Mouse (Mus musculus): ENCODE data around the gene Usf1. TPM values are rescaled to one million over a fixed set of nuclear protein-coding genes. Genes with fewer than 3 reads are reported as not detected.

The Usf1 gene
- 101 and 108 TPM in 2 replicates for polyA plus RNA-seq (2014; fragmentation: Nextera tagmentation; extraction: Ambion mirVana)

DNA sequence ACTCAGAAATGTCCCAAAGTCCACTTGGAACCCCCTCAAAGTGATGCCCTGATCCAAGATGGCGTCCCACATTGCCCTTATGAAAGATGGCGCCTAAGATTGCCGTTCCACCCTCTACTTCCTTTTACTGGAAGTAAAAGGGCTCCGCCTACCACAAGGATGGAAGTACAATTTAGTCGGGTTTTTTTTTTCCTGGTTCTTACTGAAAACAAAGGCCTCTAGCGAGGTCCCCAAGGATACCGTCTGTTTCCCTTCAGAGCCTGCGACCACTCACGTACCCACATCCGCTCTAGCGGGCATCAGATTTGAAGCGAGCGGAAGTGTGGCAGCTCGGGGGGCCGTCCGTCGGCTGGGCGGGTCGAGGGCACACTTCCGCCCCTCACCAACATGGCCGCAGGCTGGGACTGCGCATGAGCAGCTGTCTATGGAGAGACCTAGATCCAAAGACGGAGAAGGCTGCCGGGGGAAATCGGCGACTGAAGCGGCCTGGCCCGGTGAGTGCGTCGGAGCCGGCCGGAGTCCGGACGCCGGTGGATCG, at the start of gene Usf1:
Usf1 (plus strand) TSS at position 367 of the 538 bp plus-strand sequence.
- Histone ChIP-seq H3K9ac (replicated peaks; ENCODE audit: low read length) (peak within 1 kb of the TSS; percentile 93), H3K4me1 (ENCODE audit: control insufficient read depth, insufficient read depth, low read length) (no peaks in the 10 kb centered on the region), H3K27ac (replicated peaks; ENCODE audit: low read depth, low read length) (peak within 1 kb of the TSS; percentile 79), H3K9me3 (replicated peaks; ENCODE audit: control insufficient read depth, low read length) (no peaks in the 10 kb centered on the region), H3K27me3 (ENCODE audit: control insufficient read depth, insufficient read depth, low read length) (no peaks in the 10 kb centered on the region), H3K4me3 (ENCODE audit: low read depth, low read length) (peak within 1 kb of the TSS; percentile 90), H3K4me2 (ENCODE audit: low read depth, low read length) (peak within 1 kb of the TSS; percentile 57), H3K36me3 (replicated peaks; ENCODE audit: control insufficient read depth, insufficient read depth, low read depth, low read length) (peaks cover 3% of the 10 kb centered on the region)
- WGBS, result under 1% methylated on average over 36 of the region's 36 CpGs
- peak; percentile 96 for DNase-seq (ENCODE audit: low spot score)
- peak; percentile 97 for ATAC-seq (replicated peaks; ENCODE audit: insufficient number of reproducible peaks, low FRiP score, low TSS enrichment, low read depth)

DNA sequence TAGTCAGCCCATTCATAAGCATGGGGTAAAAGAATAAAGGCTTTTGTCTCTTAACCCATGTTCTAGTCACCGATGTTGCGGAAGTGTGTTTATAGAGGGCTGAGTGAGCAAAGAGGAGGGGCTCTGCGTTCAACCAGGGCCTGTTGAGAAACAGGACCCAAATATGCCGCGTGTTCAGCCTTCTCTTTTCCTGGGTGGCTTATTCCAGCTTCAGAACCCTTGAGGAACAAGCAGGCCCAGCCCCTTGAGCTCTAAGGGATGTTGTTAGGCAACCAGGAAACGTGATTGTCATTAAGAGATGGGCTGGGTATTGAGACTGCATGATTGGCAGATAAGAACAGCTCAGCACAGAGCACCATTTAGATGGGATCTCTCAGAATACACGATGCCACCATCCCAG, 45.2 kb upstream of the Usf1 start:
- DNase-seq (ENCODE audit: low spot score), result no peak
- Histone ChIP-seq H3K27ac (replicated peaks; ENCODE audit: low read depth, low read length) (no peak overlapping the region), H3K9me3 (replicated peaks; ENCODE audit: control insufficient read depth, low read length) (no peaks in the 10 kb centered on the region), H3K4me3 (ENCODE audit: low read depth, low read length) (no peak overlapping the region), H3K36me3 (replicated peaks; ENCODE audit: control insufficient read depth, insufficient read depth, low read depth, low read length) (no peaks in the 10 kb centered on the region), H3K27me3 (ENCODE audit: control insufficient read depth, insufficient read depth, low read length) (no peaks in the 10 kb centered on the region; the same call in 1 of the 2 replicates), H3K4me2 (ENCODE audit: low read depth, low read length) (no peak overlapping the region), H3K9ac (replicated peaks; ENCODE audit: low read length) (no peak overlapping the region), H3K4me1 (ENCODE audit: control insufficient read depth, insufficient read depth, low read length) (no peaks in the 10 kb centered on the region)
- ATAC-seq (replicated peaks; ENCODE audit: insufficient number of reproducible peaks, low FRiP score, low TSS enrichment, low read depth), result no peak
- 66% methylated on average over 7 of the region's 7 CpGs for WGBS

- no peaks in the 10 kb centered on the region for H3K36me3 ChIP-seq (replicated peaks; ENCODE audit: control insufficient read depth, insufficient read depth, low read depth, low read length)
- WGBS, result 40% methylated on average over 20 of the region's 20 CpGs
- no peaks in the 10 kb centered on the region; the same call in 1 of the 2 replicates for H3K27me3 ChIP-seq (ENCODE audit: control insufficient read depth, insufficient read depth, low read length)
- no peaks in the 10 kb centered on the region for H3K9me3 ChIP-seq (replicated peaks; ENCODE audit: control insufficient read depth, low read length)
- no peak within 1 kb of the TSS for H3K27ac ChIP-seq (replicated peaks; ENCODE audit: low read depth, low read length)
- H3K4me3 ChIP-seq (ENCODE audit: low read depth, low read length), result no peak within 1 kb of the TSS
- DNase-seq (ENCODE audit: low spot score) (no peak), ATAC-seq (replicated peaks; ENCODE audit: insufficient number of reproducible peaks, low FRiP score, low TSS enrichment, low read depth) (no peak)
- H3K4me1 ChIP-seq (ENCODE audit: control insufficient read depth, insufficient read depth, low read length), result no peaks in the 10 kb centered on the region
- no peak within 1 kb of the TSS for H3K9ac ChIP-seq (replicated peaks; ENCODE audit: low read length)
- H3K4me2 ChIP-seq (ENCODE audit: low read depth, low read length), result no peak within 1 kb of the TSS; the same call in 1 of the 2 replicates
Measured at GRCm38 (mm10) chr1:171369845-171370556, 41.1 kb upstream of the Usf1 start, which contains the start of gene Nectin4. TSS of gene Nectin4 (plus strand) at chr1:171370099.

DNA sequence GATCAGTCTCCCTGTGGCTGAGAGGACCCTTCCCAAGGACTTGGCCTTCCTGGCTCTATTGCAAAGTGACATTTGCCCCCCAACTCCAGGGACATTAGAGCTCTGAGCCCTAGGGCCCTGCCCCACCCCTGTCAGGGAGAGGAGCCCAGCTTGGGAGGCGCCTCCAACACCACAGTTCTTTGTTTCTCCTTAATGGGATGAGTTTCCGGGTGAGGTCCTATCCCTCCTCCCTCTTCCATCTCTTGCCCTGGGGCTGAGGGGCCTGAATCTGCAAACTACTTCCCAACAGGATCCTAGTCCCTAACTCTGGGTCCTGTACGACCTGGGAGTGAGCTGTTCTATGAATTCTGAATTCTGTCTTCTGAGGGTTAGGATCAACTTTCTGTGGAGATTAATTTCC, 38.2 kb upstream of the Usf1 start:
- Histone ChIP-seq H3K4me3 (ENCODE audit: low read depth, low read length) (no peak overlapping the region), H3K27ac (replicated peaks; ENCODE audit: low read depth, low read length) (no peak overlapping the region), H3K4me2 (ENCODE audit: low read depth, low read length) (no peak overlapping the region), H3K4me1 (ENCODE audit: control insufficient read depth, insufficient read depth, low read length) (no peaks in the 10 kb centered on the region), H3K9me3 (replicated peaks; ENCODE audit: control insufficient read depth, low read length) (no peaks in the 10 kb centered on the region), H3K36me3 (replicated peaks; ENCODE audit: control insufficient read depth, insufficient read depth, low read depth, low read length) (no peaks in the 10 kb centered on the region), H3K27me3 (ENCODE audit: control insufficient read depth, insufficient read depth, low read length) (no peaks in the 10 kb centered on the region; the same call in 1 of the 2 replicates), H3K9ac (replicated peaks; ENCODE audit: low read length) (no peak overlapping the region)
- WGBS, result 25% methylated on average over 3 of the region's 3 CpGs
- DNase-seq (ENCODE audit: low spot score), result no peak
- no peak for ATAC-seq (replicated peaks; ENCODE audit: insufficient number of reproducible peaks, low FRiP score, low TSS enrichment, low read depth)

GRCm38 (mm10) chr1:171373946-171374345, 37.2 kb upstream of the Usf1 start:
- Histone ChIP-seq H3K27ac (replicated peaks; ENCODE audit: low read depth, low read length) (no peak overlapping the region), H3K4me2 (ENCODE audit: low read depth, low read length) (no peak overlapping the region), H3K9me3 (replicated peaks; ENCODE audit: control insufficient read depth, low read length) (no peaks in the 10 kb centered on the region), H3K9ac (replicated peaks; ENCODE audit: low read length) (no peak overlapping the region), H3K27me3 (ENCODE audit: control insufficient read depth, insufficient read depth, low read length) (no peaks in the 10 kb centered on the region; the same call in 1 of the 2 replicates), H3K4me1 (ENCODE audit: control insufficient read depth, insufficient read depth, low read length) (no peaks in the 10 kb centered on the region), H3K4me3 (ENCODE audit: low read depth, low read length) (no peak overlapping the region), H3K36me3 (replicated peaks; ENCODE audit: control insufficient read depth, insufficient read depth, low read depth, low read length) (no peaks in the 10 kb centered on the region)
- 0% methylated on average over 4 of the region's 4 CpGs for WGBS
- ATAC-seq (replicated peaks; ENCODE audit: insufficient number of reproducible peaks, low FRiP score, low TSS enrichment, low read depth) (no peak), DNase-seq (ENCODE audit: low spot score) (peak; percentile 40)

DNA sequence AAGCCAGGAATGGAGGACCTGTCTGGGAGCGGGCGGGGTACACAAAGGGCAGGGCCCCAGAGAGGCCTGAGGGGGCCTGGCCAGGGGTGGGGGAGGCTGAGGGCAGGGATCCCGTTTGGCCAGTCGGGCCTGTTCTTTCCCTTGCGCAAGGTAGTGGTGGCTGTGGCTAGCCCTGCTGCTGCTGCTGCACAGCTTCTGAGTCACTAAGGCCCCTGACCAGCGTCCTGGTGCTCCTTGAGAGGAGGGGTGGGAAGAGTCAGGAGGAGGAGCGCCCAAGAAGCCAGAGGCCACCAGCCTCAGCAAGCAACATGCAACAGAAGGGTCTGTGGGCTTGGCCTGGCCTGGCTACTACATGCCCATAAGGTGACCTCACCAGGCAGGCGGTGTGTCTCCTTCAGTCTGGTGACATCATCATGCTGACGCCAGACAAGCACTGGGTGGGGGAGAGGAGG, 35.4 kb upstream of the Usf1 start:
- Histone ChIP-seq H3K4me2 (ENCODE audit: low read depth, low read length) (no peak overlapping the region), H3K36me3 (replicated peaks; ENCODE audit: control insufficient read depth, insufficient read depth, low read depth, low read length) (no peaks in the 10 kb centered on the region), H3K4me3 (ENCODE audit: low read depth, low read length) (no peak overlapping the region), H3K27me3 (ENCODE audit: control insufficient read depth, insufficient read depth, low read length) (peaks cover 2% of the 10 kb centered on the region; the same call in 1 of the 2 replicates), H3K9ac (replicated peaks; ENCODE audit: low read length) (no peak overlapping the region), H3K9me3 (replicated peaks; ENCODE audit: control insufficient read depth, low read length) (no peaks in the 10 kb centered on the region), H3K4me1 (ENCODE audit: control insufficient read depth, insufficient read depth, low read length) (no peaks in the 10 kb centered on the region), H3K27ac (replicated peaks; ENCODE audit: low read depth, low read length) (no peak overlapping the region)
- 36% methylated on average over 9 of the region's 9 CpGs for WGBS
- DNase-seq (ENCODE audit: low spot score) (no peak), ATAC-seq (replicated peaks; ENCODE audit: insufficient number of reproducible peaks, low FRiP score, low TSS enrichment, low read depth) (no peak)

DNA sequence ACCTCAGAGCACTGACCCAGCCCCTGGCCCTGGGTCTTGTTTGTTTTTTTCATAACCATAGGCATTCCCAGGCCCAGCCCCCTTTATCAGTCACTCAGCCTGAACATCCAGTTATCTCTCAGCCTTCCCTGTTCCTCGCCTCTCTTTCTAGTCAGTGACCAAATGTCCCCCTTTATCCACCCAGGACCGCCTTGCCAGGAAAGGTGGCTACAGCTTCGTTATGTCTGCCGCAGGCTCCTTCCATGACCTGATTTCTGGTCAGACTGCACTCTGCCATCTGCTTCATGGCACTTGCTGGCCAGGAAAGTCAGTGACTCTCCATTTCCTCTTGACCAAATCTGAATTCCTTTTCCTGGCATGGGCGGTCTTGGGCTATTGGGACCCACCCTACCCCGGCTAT, 32.8 kb upstream of the Usf1 start:
- Histone ChIP-seq H3K4me1 (ENCODE audit: control insufficient read depth, insufficient read depth, low read length) (no peaks in the 10 kb centered on the region), H3K36me3 (replicated peaks; ENCODE audit: control insufficient read depth, insufficient read depth, low read depth, low read length) (no peaks in the 10 kb centered on the region), H3K27ac (replicated peaks; ENCODE audit: low read depth, low read length) (no peak overlapping the region), H3K4me2 (ENCODE audit: low read depth, low read length) (no peak overlapping the region), H3K9ac (replicated peaks; ENCODE audit: low read length) (no peak overlapping the region), H3K27me3 (ENCODE audit: control insufficient read depth, insufficient read depth, low read length) (peaks cover 4% of the 10 kb centered on the region; the same call in 1 of the 2 replicates), H3K4me3 (ENCODE audit: low read depth, low read length) (no peak overlapping the region), H3K9me3 (replicated peaks; ENCODE audit: control insufficient read depth, low read length) (no peaks in the 10 kb centered on the region)
- WGBS, result 90% methylated on average over 6 of the region's 6 CpGs
- no peak for ATAC-seq (replicated peaks; ENCODE audit: insufficient number of reproducible peaks, low FRiP score, low TSS enrichment, low read depth)
- no peak for DNase-seq (ENCODE audit: low spot score)
